Mouse (Mus musculus) lung, embryonic 14.5 days (tissue): Measurements from ENCODE around the gene Polr1d. TPM values are rescaled to one million over a fixed set of nuclear protein-coding genes. Genes with fewer than 3 reads are reported as not detected.

ENCODE experiments used
- ATAC-seq: fragments of 200-750 bp; cut with Nextera tagmentation; 2 replicates; pipeline ENCODE4 v1.8.0; 2017; ENCODE audit warnings: mild to moderate bottlenecking, moderate TSS enrichment, moderate library complexity; ENCODE audit not compliant: insufficient read depth
- DNase-seq: peaks from one replicate; pipeline ENCODE4 v3.0.0-alpha.2; 2015
- H3K27ac ChIP-seq: fragments of 300-500 bp; sonication (generic); 2 replicates; pipeline ENCODE4 v1.5.1; 2014; ENCODE audit warnings: low read depth, mild to moderate bottlenecking, moderate library complexity
- H3K27me3 ChIP-seq: fragments of 300-500 bp; sonication (generic); 2 replicates; pipeline ENCODE4 v1.6.1; 2014; ENCODE audit warnings: low read length, control low read depth; ENCODE audit not compliant: insufficient read depth
- H3K36me3 ChIP-seq: fragments of 300-500 bp; sonication (generic); 2 replicates; pipeline ENCODE4 v1.6.1; 2014; ENCODE audit warnings: control low read depth; ENCODE audit not compliant: insufficient read depth
- H3K4me1 ChIP-seq: fragments of 300-500 bp; sonication (generic); 2 replicates; pipeline ENCODE4 v1.6.1; 2014; ENCODE audit warnings: antibody characterized with exemption, control low read depth; ENCODE audit not compliant: insufficient read depth
- H3K4me2 ChIP-seq: fragments of 300-500 bp; sonication (generic); 2 replicates; pipeline ENCODE4 v1.6.1; 2014; ENCODE audit warnings: mild to moderate bottlenecking
- H3K4me3 ChIP-seq: fragments of 300-500 bp; sonication (generic); 2 replicates; pipeline ENCODE4 v1.5.1; 2014; ENCODE audit warnings: low read depth, low read length
- H3K9ac ChIP-seq: fragments of 300-500 bp; sonication (generic); 2 replicates; pipeline ENCODE4 v1.6.1; 2014
- H3K9me3 ChIP-seq: fragments of 300-500 bp; sonication (generic); 2 replicates; pipeline ENCODE4 v1.6.1; 2016; ENCODE audit warnings: low read depth, low read length, control low read depth
- CTCF ChIP-seq: IDR thresholded peaks from 2 replicates; pipeline ENCODE4 v1.5.1; 2016; ENCODE audit warnings: antibody characterized with exemption, low read depth
- WGBS: fragments of 180-500 bp; shearing (Covaris S2); extraction: QIAGEN DNeasy Blood & Tissue Kit; methylation state at CpG from one replicate; pipeline ENCODE4 v1.1.7; 2014; 5-methylcytosine and 5-hydroxymethylcytosine counted together
- polyA plus RNA-seq: library from polyadenylated mRNA; unstranded; fragments of >200 nt; fragmentation: Nextera tagmentation; extraction: Ambion mirVana; gene quantifications from 2 replicates; pipeline ENCODE4 v1.2.1, GENCODE M21; 2014

The Polr1d gene
- polyA plus RNA-seq, 1 experiment from 2014 or later = 123 TPM

DNA sequence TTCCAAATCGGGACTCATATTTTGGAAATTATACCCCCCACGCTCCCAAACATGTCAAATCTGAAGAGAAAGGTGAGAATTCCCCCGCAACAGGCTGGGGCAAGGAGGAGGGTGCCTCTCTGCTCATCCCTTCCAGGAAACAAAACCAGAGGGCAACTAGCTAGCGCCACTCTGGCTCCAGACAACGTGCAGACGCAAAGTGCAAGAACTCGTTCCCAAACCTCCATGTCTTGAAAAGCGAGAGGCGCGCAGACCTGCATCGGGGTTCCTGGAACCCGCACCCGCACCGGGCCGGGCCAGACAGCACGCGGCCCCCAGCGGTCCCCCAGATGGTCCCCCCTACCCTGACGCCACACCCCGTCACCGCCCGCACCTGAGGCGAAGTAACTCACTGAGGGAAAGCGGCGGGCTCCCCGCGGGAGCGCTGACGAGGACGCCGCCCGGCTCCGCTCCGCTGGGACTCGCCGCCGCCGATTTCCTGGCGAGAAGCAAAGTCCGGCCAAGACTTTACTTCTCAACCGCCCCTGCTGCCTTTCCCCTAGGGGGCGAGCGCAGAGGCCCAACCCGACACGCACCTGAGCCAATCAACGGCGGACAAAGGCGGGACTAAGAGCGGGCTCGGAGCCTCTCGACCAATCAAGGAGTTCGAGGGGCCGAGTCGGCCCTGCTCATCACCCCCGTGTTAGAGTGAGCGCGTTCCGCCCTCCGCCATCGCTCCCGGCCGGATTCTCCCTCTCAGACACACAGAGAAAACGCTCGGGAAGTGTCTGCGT is 638 bp upstream of the Polr1d start, which contains the start of gene Lnx2:
TSS of gene Lnx2 (minus strand) at position 561 of the 773 bp plus-strand sequence.
- peak; percentile 76 for TF ChIP-seq CTCF
- peak within 1 kb of the TSS; percentile 82 for H3K4me3 ChIP-seq
- DNase-seq (peak; percentile 99), ATAC-seq (peak; percentile 98)
- H3K4me1 ChIP-seq = peaks cover 23% of the 10 kb centered on the region
- under 1% methylated on average over 65 of the region's 65 CpGs for WGBS
- peak within 1 kb of the TSS; percentile 97 for H3K27ac ChIP-seq
- peaks cover 4% of the 10 kb centered on the region; the same call in 1 of the 2 replicates for H3K36me3 ChIP-seq
- no peaks in the 10 kb centered on the region for H3K27me3 ChIP-seq
- H3K9me3 ChIP-seq = no peaks in the 10 kb centered on the region
- H3K9ac ChIP-seq = peak within 1 kb of the TSS; percentile 88
- peak within 1 kb of the TSS; percentile 97 for H3K4me2 ChIP-seq

DNA sequence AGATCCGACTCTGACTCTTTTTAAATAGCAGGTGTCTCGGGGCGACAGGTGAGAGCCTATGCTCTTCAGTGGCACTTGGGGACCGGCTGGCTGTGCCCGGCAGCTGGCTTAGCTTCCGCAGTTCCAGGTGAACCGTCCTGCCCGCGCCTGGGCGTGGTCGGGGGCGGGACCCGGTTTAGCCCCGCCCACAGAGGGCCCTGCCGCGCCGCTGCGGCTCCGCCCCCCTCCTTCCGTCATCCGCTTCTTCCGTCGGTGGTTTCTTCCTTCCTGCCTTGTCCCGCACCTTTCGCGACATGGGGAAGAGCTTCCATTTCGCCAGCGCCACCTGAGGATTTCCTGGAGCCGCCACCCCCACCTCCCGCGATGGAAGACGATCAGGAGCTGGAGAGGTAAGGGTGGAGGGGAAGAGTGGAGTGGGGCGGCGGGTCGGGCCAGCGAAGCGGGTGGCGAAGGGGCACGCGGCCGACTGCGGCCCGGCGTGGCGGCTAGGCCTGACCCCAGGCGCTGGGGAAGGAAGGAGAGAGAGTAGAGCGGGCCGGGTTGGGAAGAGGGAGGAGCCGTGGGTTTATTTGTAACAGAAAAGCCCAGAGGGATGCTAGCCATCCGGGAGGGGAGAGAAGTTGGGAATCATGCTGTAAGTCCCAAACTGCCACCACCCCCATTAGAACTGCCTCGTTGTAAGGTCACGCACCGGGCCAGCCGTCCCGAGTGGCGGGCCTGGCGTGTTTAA is 620 bp downstream of the Polr1d start:
- H3K4me3 ChIP-seq = peak overlapping the region; percentile 82
- no peak for TF ChIP-seq CTCF
- peak overlapping the region; percentile 97 for H3K4me2 ChIP-seq
- H3K9me3 ChIP-seq = no peaks in the 10 kb centered on the region
- H3K36me3 ChIP-seq = peaks cover 8% of the 10 kb centered on the region
- H3K4me1 ChIP-seq = peaks cover 23% of the 10 kb centered on the region
- DNase-seq (peak; percentile 90), ATAC-seq (peak; percentile 30)
- peak overlapping the region; percentile 97 for H3K27ac ChIP-seq
- H3K9ac ChIP-seq = peak overlapping the region; percentile 79
- no peaks in the 10 kb centered on the region for H3K27me3 ChIP-seq
- under 1% methylated on average over 57 of the region's 57 CpGs for whole genome bisulfite sequencing

DNA sequence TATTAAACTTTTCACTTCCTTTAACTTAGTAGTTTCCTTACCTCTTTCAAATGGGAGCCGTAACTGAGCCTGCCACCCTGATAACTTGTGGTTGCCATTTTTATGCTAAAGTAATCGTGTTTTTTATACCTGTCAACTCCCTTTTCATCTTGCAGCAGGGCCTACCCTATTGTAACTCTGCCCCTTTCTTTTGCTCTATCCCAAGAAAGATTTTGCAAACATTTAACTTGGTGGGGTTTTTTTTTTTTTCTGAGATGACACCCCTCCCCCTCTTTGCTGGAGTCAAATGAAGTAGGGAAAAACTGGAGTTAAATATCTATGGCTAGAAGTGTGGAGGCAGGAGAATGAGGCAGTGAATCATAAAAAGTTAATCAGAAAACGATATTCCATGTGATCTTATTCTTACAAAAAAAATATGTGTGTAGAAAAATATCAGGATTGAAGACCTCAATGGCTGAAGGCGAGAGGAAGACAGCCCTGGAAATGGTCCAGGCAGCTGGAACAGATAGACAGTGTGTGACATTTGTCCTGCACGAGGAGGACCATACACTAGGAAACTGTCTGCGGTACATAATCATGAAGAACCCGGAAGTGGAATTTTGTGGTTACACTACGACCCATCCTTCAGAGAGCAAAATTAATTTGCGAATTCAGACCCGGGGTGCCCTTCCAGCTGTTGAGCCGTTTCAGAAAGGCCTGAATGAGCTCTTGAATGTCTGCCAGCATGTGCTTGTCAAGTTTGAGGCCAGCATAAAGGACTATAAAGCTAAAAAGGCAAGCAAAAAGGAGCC is 1.5 kb downstream of the Polr1d start:
- DNase-seq = peak; percentile 76

GRCm38 (mm10) chr5:147085201-147085894 is 8.5 kb downstream of the Polr1d start:
- DNase-seq = peak; percentile 62

More for the DNA sequence above, 1.5 kb downstream of the Polr1d start:
- peak overlapping the region; percentile 79 for H3K9ac ChIP-seq
- H3K4me3 ChIP-seq = peak overlapping the region; percentile 82
- H3K36me3 ChIP-seq = peaks cover 8% of the 10 kb centered on the region
- no peaks in the 10 kb centered on the region for H3K9me3 ChIP-seq
- peak overlapping the region; percentile 73; the same call in 1 of the 2 replicates for H3K27ac ChIP-seq
- WGBS = 32% methylated on average over 11 of the region's 11 CpGs
- H3K27me3 ChIP-seq = no peaks in the 10 kb centered on the region
- H3K4me1 ChIP-seq = peaks cover 18% of the 10 kb centered on the region
- ATAC-seq = no peak
- no peak for TF ChIP-seq CTCF
- H3K4me2 ChIP-seq = peak overlapping the region; percentile 97

DNA sequence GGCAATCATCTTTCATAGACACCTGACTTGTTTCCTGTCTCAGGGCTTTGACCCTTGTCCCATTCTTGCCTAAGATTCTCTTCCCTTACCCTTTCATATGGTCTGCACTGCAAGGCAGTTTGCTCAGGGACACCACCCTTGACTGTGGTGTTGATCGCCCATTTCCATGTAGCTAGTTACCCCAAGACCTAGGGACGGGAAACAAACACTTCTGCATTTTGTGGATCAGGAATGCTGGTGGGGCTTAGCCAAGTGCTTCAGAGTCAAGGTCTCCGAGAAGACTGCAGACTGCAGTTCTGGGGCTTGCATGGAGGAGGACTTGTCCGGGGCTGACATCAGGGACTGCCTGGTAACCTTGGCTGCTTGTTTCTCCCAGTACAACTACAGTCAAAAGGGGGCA is 10.0 kb downstream of the Polr1d start:
- Histone ChIP-seq H3K27me3 (no peaks in the 10 kb centered on the region), H3K27ac (no peak overlapping the region), H3K9ac (no peak overlapping the region), H3K4me1 (no peaks in the 10 kb centered on the region), H3K36me3 (peaks cover 4% of the 10 kb centered on the region), H3K4me2 (no peak overlapping the region), H3K9me3 (no peaks in the 10 kb centered on the region), H3K4me3 (no peak overlapping the region)
- no peak for TF ChIP-seq CTCF
- ATAC-seq = no peak
- no peak for DNase-seq
- WGBS = 78% methylated on average over 4 of the region's 4 CpGs

More at GRCm38 (mm10) chr5:147085201-147085894, 8.5 kb downstream of the Polr1d start:
- no peak overlapping the region for H3K9ac ChIP-seq
- H3K4me1 ChIP-seq = no peaks in the 10 kb centered on the region
- H3K4me3 ChIP-seq = no peak overlapping the region
- H3K9me3 ChIP-seq = no peaks in the 10 kb centered on the region
- H3K4me2 ChIP-seq = no peak overlapping the region
- WGBS = 78% methylated on average over 9 of the region's 9 CpGs
- no peaks in the 10 kb centered on the region for H3K27me3 ChIP-seq
- no peak overlapping the region for H3K27ac ChIP-seq
- ATAC-seq = no peak
- no peak for TF ChIP-seq CTCF
- peaks cover 9% of the 10 kb centered on the region for H3K36me3 ChIP-seq

DNA sequence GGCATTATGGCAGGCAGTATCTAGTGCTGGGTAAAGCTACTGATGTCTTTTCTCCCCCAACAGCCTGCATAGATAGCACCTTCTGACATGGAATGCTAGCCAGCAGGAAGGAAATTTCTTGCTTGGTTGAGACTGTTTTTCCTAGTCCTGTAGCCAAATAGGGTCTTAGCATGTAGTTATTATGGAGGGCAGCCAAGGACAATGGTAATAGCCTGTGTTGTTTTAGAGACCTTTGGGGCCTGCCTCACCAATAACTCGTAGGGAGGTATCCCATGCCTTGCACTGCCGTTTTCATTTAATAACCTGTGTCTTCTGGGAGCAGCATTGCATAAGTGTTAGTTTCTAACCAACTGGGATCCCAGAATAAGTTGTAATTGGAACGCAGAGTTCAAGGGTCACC is 13.0 kb downstream of the Polr1d start:
- 74% methylated on average over 3 of the region's 3 CpGs for WGBS

More for the DNA sequence above, 13.0 kb downstream of the Polr1d start:
- H3K27me3 ChIP-seq = no peaks in the 10 kb centered on the region
- ATAC-seq (no peak), DNase-seq (no peak)
- no peak overlapping the region for H3K4me3 ChIP-seq
- H3K9me3 ChIP-seq = no peaks in the 10 kb centered on the region
- H3K4me1 ChIP-seq = no peaks in the 10 kb centered on the region
- no peak overlapping the region for H3K9ac ChIP-seq
- H3K4me2 ChIP-seq = no peak overlapping the region
- no peak for TF ChIP-seq CTCF
- H3K36me3 ChIP-seq = 0 out of 2 replicates have a peak, but pooled peaks cover 6% of the 10 kb centered on the region
- no peak overlapping the region for H3K27ac ChIP-seq
